Mouse (Mus musculus) adrenal gland, postnatal 14 days (tissue): Measurements from ENCODE around the gene 1700092M07Rik. TPM values are rescaled to one million over a fixed set of nuclear protein-coding genes. Genes with fewer than 3 reads are reported as not detected.
A peak's percentile ranks its signal among the peaks of the same experiment; 100 is the strongest.
"Not testable (repeated sequence)": the region's sequence is repeated elsewhere in the genome, so short reads cannot be mapped to it uniquely, and the experiment has no call there.

Experiments
- DNase-seq: peaks from one replicate; pipeline ENCODE4 v3.0.0; 2021; ENCODE audit warnings: mixed read lengths
- total RNA-seq: library from RNA; stranded (reverse); gene quantifications from 2 replicates; pipeline ENCODE4 v1.2.3, GENCODE M21; 2021

Gene 1700092M07Rik
- total RNA-seq, 1 experiment from 2014 or later: 2.3 TPM

- no peak for DNase-seq
These were observed 23.6 kb upstream of the 1700092M07Rik start for GRCm38 (mm10) chr19:8716767-8717475.

GRCm38 (mm10) chr19:8718357-8718756 is 22.2 kb upstream of the 1700092M07Rik start:
- peak; percentile 84 for DNase-seq

- DNase-seq: not testable (repeated sequence)
These were observed 21.5 kb upstream of the 1700092M07Rik start for GRCm38 (mm10) chr19:8719037-8719436.

GRCm38 (mm10) chr19:8721378-8721777 is 19.1 kb upstream of the 1700092M07Rik start:
- DNase-seq: no peak

GRCm38 (mm10) chr19:8722021-8722420 is 18.5 kb upstream of the 1700092M07Rik start:
- no peak for DNase-seq

- no peak for DNase-seq
These were observed 18.0 kb upstream of the 1700092M07Rik start for GRCm38 (mm10) chr19:8722559-8722906.

GRCm38 (mm10) chr19:8722907-8723573 is 17.5 kb upstream of the 1700092M07Rik start, which contains the start of gene Slc3a2:
Slc3a2 (minus strand) TSS chr19:8723369.
- DNase-seq: peak; percentile 97

GRCm38 (mm10) chr19:8723574-8724346 is 16.8 kb upstream of the 1700092M07Rik start:
- peak; percentile 28 for DNase-seq

GRCm38 (mm10) chr19:8724392-8724791 is 16.1 kb upstream of the 1700092M07Rik start:
- DNase-seq: no peak

GRCm38 (mm10) chr19:8725081-8725613 is 15.4 kb upstream of the 1700092M07Rik start:
- no peak for DNase-seq

GRCm38 (mm10) chr19:8726609-8727390 is 13.7 kb upstream of the 1700092M07Rik start:
- no peak for DNase-seq

- no peak for DNase-seq
These were observed 12.9 kb upstream of the 1700092M07Rik start for GRCm38 (mm10) chr19:8727495-8728114.

- not testable (repeated sequence) for DNase-seq
These were observed 12.0 kb upstream of the 1700092M07Rik start for GRCm38 (mm10) chr19:8728335-8729099.

- DNase-seq: no peak
These were observed 6.2 kb upstream of the 1700092M07Rik start for GRCm38 (mm10) chr19:8734334-8734733.

GRCm38 (mm10) chr19:8735389-8736159 is 4.9 kb upstream of the 1700092M07Rik start, which contains the start of gene Wdr74:
Wdr74 (plus strand) TSS chr19:8735827.
- peak; percentile 94 for DNase-seq

- no peak for DNase-seq
These were observed 4.4 kb upstream of the 1700092M07Rik start for GRCm38 (mm10) chr19:8736160-8736467.

GRCm38 (mm10) chr19:8738911-8739310 is 1.6 kb upstream of the 1700092M07Rik start:
- no peak for DNase-seq

GRCm38 (mm10) chr19:8739646-8740045 is 872 bp upstream of the 1700092M07Rik start:
- no peak for DNase-seq

GRCm38 (mm10) chr19:8741243-8741869 is 838 bp downstream of the 1700092M07Rik start, which contains the start of gene Stx5a:
Stx5a (plus strand) TSS chr19:8741413.
- peak; percentile 97 for DNase-seq
